Mouse (Mus musculus) forebrain, embryonic 14.5 days (tissue): ENCODE measurements at regions not wholly inside any gene's neighbourhood (a gene's known extent, or its start where the extent isn't known, plus 50 kb on each side); places are given as distances from the start of the nearest gene placed in this dataset.

ENCODE experiments used
- ATAC-seq: fragments of 200-750 bp; cut with Nextera tagmentation; 2 replicates; pipeline ENCODE4 v1.8.0; 2017; ENCODE audit warnings: mild to moderate bottlenecking, moderate library complexity
- DNase-seq: peaks from one replicate; pipeline ENCODE4 v3.0.0-alpha.2; 2015; ENCODE audit warnings: low spot score
- H3K27ac ChIP-seq: fragments of 300-500 bp; sonication (generic); 2 replicates; pipeline ENCODE4 v1.5.1; 2014; ENCODE audit warnings: low read depth, mild to moderate bottlenecking, control low read depth, low read length, moderate library complexity
- H3K27me3 ChIP-seq: fragments of 300-500 bp; sonication (generic); replicated peaks from 2 replicates; pipeline ENCODE4 v1.6.1; 2014; ENCODE audit warnings: low read length, control low read depth, mixed read lengths; ENCODE audit not compliant: control insufficient read depth, insufficient read depth
- H3K36me3 ChIP-seq: fragments of 300-500 bp; sonication (generic); 2 replicates; pipeline ENCODE4 v1.6.1; 2014; ENCODE audit warnings: low read length, control low read depth; ENCODE audit not compliant: control insufficient read depth, insufficient read depth
- H3K4me1 ChIP-seq: fragments of 300-500 bp; sonication (generic); 2 replicates; pipeline ENCODE4 v1.6.1; 2014; ENCODE audit warnings: antibody characterized with exemption, low read length, control low read depth; ENCODE audit not compliant: control insufficient read depth, insufficient read depth
- H3K4me2 ChIP-seq: fragments of 300-500 bp; sonication (generic); 2 replicates; pipeline ENCODE4 v1.6.1; 2014; ENCODE audit warnings: mild to moderate bottlenecking, control low read depth, low read length
- H3K4me3 ChIP-seq: fragments of 300-500 bp; sonication (generic); 2 replicates; pipeline ENCODE4 v1.5.1; 2014; ENCODE audit warnings: low read depth, low read length, control low read depth
- H3K9ac ChIP-seq: fragments of 300-500 bp; sonication (generic); 2 replicates; pipeline ENCODE4 v1.6.1; 2014; ENCODE audit warnings: mild to moderate bottlenecking, low read length, control low read depth, moderate library complexity
- H3K9me3 ChIP-seq: fragments of 300-500 bp; sonication (generic); replicated peaks from 2 replicates; pipeline ENCODE4 v1.6.1; 2016; ENCODE audit warnings: low read length, control low read depth, mixed read lengths; ENCODE audit not compliant: control insufficient read depth
- WGBS: fragments of 180-500 bp; shearing (Covaris S2); extraction: QIAGEN DNeasy Blood & Tissue Kit; methylation state at CpG from one replicate; pipeline ENCODE4 v1.1.7; 2014; 5-methylcytosine and 5-hydroxymethylcytosine counted together

DNA sequence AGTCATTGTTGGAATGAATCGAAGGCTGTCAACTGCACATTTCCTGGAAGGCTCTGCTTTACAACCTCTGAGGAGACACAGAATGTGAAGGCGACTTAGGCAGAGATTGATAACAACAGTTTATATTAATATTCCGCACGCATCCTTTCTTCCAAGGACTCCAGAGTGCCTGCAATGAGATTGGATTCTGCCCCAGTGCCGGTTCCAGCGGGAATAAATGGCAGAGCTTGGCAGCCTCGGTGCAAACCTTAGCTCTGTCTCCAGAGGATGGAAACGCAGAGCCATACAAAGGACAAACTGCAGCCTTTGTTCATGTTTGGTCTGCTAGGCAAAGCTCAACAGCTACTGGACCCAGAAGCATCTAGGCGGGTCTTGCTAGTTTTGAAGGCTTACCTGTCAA, 288.8 kb downstream of the Rnf144a start:
- Histone ChIP-seq H3K4me3 (no peak overlapping the region), H3K9me3 (no peaks in the 10 kb centered on the region), H3K4me2 (no peak overlapping the region), H3K9ac (no peak overlapping the region), H3K4me1 (peaks cover 5% of the 10 kb centered on the region; the same call in 1 of the 2 replicates), H3K27me3 (no peaks in the 10 kb centered on the region), H3K27ac (no peak overlapping the region), H3K36me3 (no peaks in the 10 kb centered on the region)
- WGBS: 70% methylated on average over 9 of the region's 9 CpGs
- ATAC-seq (no peak), DNase-seq (peak; percentile 17)

GRCm38 (mm10) chr12:26124211-26124610, 290.8 kb downstream of the Rnf144a start:
- Histone ChIP-seq H3K4me2 (no peak overlapping the region), H3K27ac (no peak overlapping the region), H3K9me3 (no peaks in the 10 kb centered on the region), H3K36me3 (no peaks in the 10 kb centered on the region), H3K4me3 (no peak overlapping the region), H3K4me1 (peaks cover 5% of the 10 kb centered on the region; the same call in 1 of the 2 replicates), H3K27me3 (no peaks in the 10 kb centered on the region), H3K9ac (no peak overlapping the region)
- ATAC-seq (no peak), DNase-seq (no peak)
- 90% methylated on average over 2 of the region's 2 CpGs for WGBS

DNA sequence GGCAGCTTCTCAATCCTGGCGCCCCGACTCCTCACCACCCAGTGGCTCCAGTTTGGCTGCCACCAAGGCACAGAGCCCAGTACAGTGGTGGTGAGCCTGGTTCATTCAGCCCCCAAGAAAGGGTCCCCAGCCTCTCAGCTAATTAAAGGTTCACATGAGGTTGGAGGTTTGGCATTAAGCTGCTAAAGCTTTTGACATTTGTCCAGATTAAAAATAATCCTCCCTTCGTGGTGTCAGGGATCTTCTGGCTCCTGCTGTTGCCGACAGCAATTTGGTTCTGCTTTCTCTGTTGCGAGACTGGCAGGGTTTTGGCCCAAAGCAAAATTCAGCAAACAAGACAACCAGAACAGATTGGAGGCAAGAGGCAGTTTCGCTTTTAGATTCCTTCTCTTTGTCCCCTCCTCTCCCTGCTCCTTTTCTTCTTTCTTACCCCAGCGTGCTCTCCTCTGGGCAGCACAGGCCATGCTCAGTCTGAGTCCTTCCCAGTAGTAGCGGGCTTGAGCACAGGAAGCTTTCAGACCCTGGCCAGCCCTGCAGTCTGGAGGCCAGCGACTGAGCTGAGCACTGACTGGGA, 299.6 kb downstream of the Rnf144a start:
- no peaks in the 10 kb centered on the region for H3K27me3 ChIP-seq

DNA sequence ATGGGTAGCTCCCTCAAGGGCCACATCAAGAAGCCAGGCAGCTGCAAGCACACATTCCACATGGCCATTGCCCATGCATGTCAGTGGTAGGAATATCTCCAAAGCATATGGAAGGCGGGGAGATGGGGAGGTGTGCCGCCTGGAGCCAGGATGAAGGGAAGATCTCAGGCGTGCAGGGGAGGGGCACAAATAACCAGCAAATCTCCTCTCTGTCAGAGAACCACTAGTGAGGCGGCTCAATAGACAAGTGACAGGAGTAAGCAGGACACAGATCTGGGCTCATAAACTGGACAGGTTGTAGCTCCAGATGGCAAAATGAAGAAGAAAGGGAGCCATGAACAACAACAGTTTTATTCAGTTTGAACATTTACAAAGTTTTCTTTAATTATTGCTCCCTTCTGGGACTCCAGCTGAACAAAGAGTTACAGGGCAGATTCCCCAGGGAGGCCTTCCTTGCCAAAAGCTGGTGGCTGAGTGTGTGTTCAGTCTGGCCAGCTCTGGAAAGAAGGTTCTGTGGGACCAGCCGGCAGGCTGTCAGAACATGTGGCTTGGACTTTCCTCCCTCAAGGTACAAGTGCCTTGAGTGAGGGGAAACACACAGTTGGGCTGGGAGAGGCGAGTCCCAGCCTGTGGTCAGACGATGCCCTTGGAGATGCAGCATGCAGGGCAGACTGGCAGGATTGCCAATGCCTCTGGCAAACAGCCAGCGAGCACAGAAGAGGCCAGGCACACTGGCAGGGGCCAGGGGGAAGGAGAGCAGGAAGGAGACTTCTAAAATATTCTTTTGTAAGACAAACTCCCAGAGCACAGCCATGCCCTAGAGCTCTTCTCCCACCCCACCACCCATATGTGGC, 302.7 kb downstream of the Rnf144a start:
- H3K27ac ChIP-seq: peak overlapping the region; percentile 58
- ATAC-seq (peak; percentile 84), DNase-seq (peak; percentile 75)
- H3K36me3 ChIP-seq: no peaks in the 10 kb centered on the region
- no peaks in the 10 kb centered on the region for H3K9me3 ChIP-seq
- H3K4me3 ChIP-seq: no peak overlapping the region
- H3K9ac ChIP-seq: no peak overlapping the region
- WGBS: 48% methylated on average over 8 of the region's 8 CpGs
- H3K27me3 ChIP-seq: no peaks in the 10 kb centered on the region
- H3K4me1 ChIP-seq: peaks cover 13% of the 10 kb centered on the region
- no peak overlapping the region for H3K4me2 ChIP-seq

More for the DNA sequence above, 299.6 kb downstream of the Rnf144a start:
- Histone ChIP-seq H3K4me1 (peaks cover 13% of the 10 kb centered on the region), H3K36me3 (no peaks in the 10 kb centered on the region), H3K4me3 (no peak overlapping the region), H3K9me3 (no peaks in the 10 kb centered on the region), H3K4me2 (no peak overlapping the region), H3K9ac (no peak overlapping the region), H3K27ac (peak overlapping the region; percentile 65; the same call in 1 of the 2 replicates)
- 30% methylated on average over 9 of the region's 9 CpGs for WGBS
- ATAC-seq: 0 out of 2 replicates have a peak, but pooled peaks have one; percentile 44
- DNase-seq: peak; percentile 61

- Histone ChIP-seq H3K36me3 (no peaks in the 10 kb centered on the region), H3K9ac (no peak overlapping the region), H3K27me3 (no peaks in the 10 kb centered on the region), H3K27ac (no peak overlapping the region), H3K9me3 (no peaks in the 10 kb centered on the region), H3K4me3 (no peak overlapping the region), H3K4me2 (no peak overlapping the region), H3K4me1 (peaks cover 9% of the 10 kb centered on the region)
- WGBS: 87% methylated on average over 6 of the region's 6 CpGs
- DNase-seq (no peak), ATAC-seq (no peak)
These were observed 305.2 kb downstream of the Rnf144a start for GRCm38 (mm10) chr12:26109866-26110265.

DNA sequence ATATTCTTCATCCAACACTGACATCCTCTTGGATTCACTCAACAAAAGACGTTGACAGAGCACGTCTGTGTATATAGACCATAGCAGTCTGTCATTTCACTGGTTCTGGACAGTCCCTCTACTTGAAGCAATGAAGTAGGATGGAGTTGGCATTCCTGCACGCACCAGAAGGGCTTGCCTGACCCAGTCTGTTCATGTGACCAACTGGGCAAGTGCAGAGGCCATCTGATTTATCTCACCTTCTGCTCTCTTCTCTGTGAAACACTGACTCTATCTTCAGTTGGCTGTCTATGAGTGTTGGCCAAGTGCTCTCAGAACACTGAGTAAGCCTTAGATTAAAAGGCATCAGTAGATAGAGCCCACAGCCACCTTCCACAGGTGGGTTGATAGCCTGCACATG, 310.7 kb downstream of the Rnf144a start:
- Histone ChIP-seq H3K4me1 (no peaks in the 10 kb centered on the region), H3K36me3 (no peaks in the 10 kb centered on the region), H3K9me3 (no peaks in the 10 kb centered on the region), H3K4me3 (no peak overlapping the region), H3K27me3 (no peaks in the 10 kb centered on the region), H3K4me2 (no peak overlapping the region), H3K9ac (no peak overlapping the region), H3K27ac (no peak overlapping the region)
- ATAC-seq (no peak), DNase-seq (no peak)
- WGBS: 90% methylated on average over 3 of the region's 3 CpGs

GRCm38 (mm10) chr12:26102384-26102783, 312.7 kb downstream of the Rnf144a start:
- WGBS: 89% methylated on average over 4 of the region's 4 CpGs
- DNase-seq (no peak), ATAC-seq (no peak)
- Histone ChIP-seq H3K36me3 (no peaks in the 10 kb centered on the region), H3K9me3 (no peaks in the 10 kb centered on the region), H3K4me1 (no peaks in the 10 kb centered on the region), H3K4me2 (no peak overlapping the region), H3K9ac (no peak overlapping the region), H3K27ac (no peak overlapping the region), H3K27me3 (no peaks in the 10 kb centered on the region), H3K4me3 (no peak overlapping the region)

DNA sequence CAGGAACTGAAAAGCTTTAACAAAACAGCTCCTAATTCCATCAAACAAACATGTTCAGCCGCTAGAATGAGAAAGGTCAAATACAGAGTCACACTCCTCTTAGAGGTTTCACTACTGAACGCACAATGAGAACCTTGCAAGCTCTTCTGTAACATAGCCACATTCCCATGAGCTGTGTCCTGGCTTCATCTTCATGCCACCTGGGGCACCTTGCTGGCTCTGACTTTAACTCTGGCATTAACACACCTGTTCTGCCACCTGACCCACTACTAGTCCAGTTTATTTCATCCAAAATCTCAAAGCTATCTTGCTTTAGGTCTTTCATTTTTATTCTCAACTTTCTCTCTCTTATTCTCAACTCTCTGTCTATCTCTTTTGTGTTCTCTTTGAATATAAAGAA, 314.9 kb downstream of the Rnf144a start:
- Histone ChIP-seq H3K9me3 (no peaks in the 10 kb centered on the region), H3K9ac (no peak overlapping the region), H3K4me3 (no peak overlapping the region), H3K4me1 (no peaks in the 10 kb centered on the region), H3K4me2 (no peak overlapping the region), H3K27ac (no peak overlapping the region), H3K36me3 (no peaks in the 10 kb centered on the region), H3K27me3 (no peaks in the 10 kb centered on the region)
- 75% methylated on average over 2 of the region's 2 CpGs for WGBS
- no peak for DNase-seq
- no peak for ATAC-seq

GRCm38 (mm10) chr12:26099176-26099575, 315.9 kb downstream of the Rnf144a start:
- WGBS: 88% methylated on average over 5 of the region's 5 CpGs

More at GRCm38 (mm10) chr12:26099176-26099575, 315.9 kb downstream of the Rnf144a start:
- Histone ChIP-seq H3K9ac (no peak overlapping the region), H3K4me3 (no peak overlapping the region), H3K36me3 (no peaks in the 10 kb centered on the region), H3K27me3 (no peaks in the 10 kb centered on the region), H3K27ac (no peak overlapping the region), H3K9me3 (no peaks in the 10 kb centered on the region), H3K4me2 (no peak overlapping the region), H3K4me1 (no peaks in the 10 kb centered on the region)
- ATAC-seq: no peak
- no peak for DNase-seq
